Mouse (Mus musculus) stomach, embryonic 16.5 days (tissue): ENCODE measurements at regions not wholly inside any gene's neighbourhood (a gene's known extent, or its start where the extent isn't known, plus 50 kb on each side); places are given as distances from the start of the nearest gene placed in this dataset.

ENCODE experiments used
- ATAC-seq: fragments of 200-750 bp; cut with Nextera tagmentation; 2 replicates; pipeline ENCODE4 v1.8.0; 2017; ENCODE audit warnings: moderate number of reproducible peaks, moderate TSS enrichment; ENCODE audit not compliant: insufficient read depth, low FRiP score
- H3K27ac ChIP-seq: fragments of 300-500 bp; sonication (generic); 2 replicates; pipeline ENCODE4 v1.5.1; 2014; ENCODE audit warnings: low read length
- H3K27me3 ChIP-seq: fragments of 300-500 bp; sonication (generic); 2 replicates; pipeline ENCODE4 v1.6.1; 2014; ENCODE audit warnings: low read length, control low read depth, mixed read lengths; ENCODE audit not compliant: control insufficient read depth, insufficient read depth
- H3K36me3 ChIP-seq: fragments of 300-500 bp; sonication (generic); 2 replicates; pipeline ENCODE4 v1.6.1; 2014; ENCODE audit warnings: low read length; ENCODE audit not compliant: control insufficient read depth, insufficient read depth
- H3K4me1 ChIP-seq: fragments of 300-500 bp; sonication (generic); 2 replicates; pipeline ENCODE4 v1.6.1; 2014; ENCODE audit warnings: low read length, control low read depth, mixed read lengths; ENCODE audit not compliant: control insufficient read depth, insufficient read depth
- H3K4me2 ChIP-seq: fragments of 300-500 bp; sonication (generic); 2 replicates; pipeline ENCODE4 v1.6.1; 2014; ENCODE audit warnings: low read depth, low read length, mixed read lengths
- H3K4me3 ChIP-seq: fragments of 300-500 bp; sonication (generic); replicated peaks from 2 replicates; pipeline ENCODE4 v1.5.1; 2014; ENCODE audit warnings: mild to moderate bottlenecking, low read length
- H3K9ac ChIP-seq: fragments of 300-500 bp; sonication (generic); 2 replicates; pipeline ENCODE4 v1.6.1; 2014; ENCODE audit warnings: low read length
- H3K9me3 ChIP-seq: fragments of 300-500 bp; sonication (generic); replicated peaks from 2 replicates; pipeline ENCODE4 v1.6.1; 2016; ENCODE audit warnings: low read length, control low read depth; ENCODE audit not compliant: control insufficient read depth
- WGBS: fragments of 180-500 bp; shearing (Covaris S2); extraction: QIAGEN DNeasy Blood & Tissue Kit; methylation state at CpG from one replicate; pipeline ENCODE4 v1.1.7; 2014; 5-methylcytosine and 5-hydroxymethylcytosine counted together

DNA sequence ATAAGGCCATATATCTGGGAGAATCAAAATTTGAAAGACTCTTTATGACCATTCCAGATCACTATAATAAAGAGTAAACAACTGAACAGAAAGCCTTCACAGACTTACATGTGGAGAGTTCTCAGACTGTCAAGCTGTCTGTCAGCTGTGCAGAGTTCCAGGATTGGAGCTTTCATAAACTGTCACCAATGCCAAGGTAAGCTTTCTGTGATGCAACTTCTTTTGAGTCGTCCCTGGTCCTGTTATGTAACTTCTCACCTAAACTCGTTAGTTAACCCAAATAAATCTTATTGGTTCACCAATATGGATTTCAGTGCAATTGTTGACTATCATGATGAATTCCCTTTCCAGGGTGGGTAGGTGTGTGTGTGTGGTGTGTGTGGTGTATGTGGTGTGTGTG lies 460.6 kb downstream of the Zfp619 start:
- H3K9me3 ChIP-seq: no peaks in the 10 kb centered on the region
- no peak for ATAC-seq
- H3K9ac ChIP-seq: no peak overlapping the region
- no peak overlapping the region for H3K4me2 ChIP-seq
- H3K4me3 ChIP-seq: no peak overlapping the region
- no peaks in the 10 kb centered on the region for H3K4me1 ChIP-seq
- WGBS: 63% methylated on average over 2 of the region's 2 CpGs
- H3K27me3 ChIP-seq: no peaks in the 10 kb centered on the region
- H3K27ac ChIP-seq: no peak overlapping the region
- H3K36me3 ChIP-seq: no peaks in the 10 kb centered on the region

DNA sequence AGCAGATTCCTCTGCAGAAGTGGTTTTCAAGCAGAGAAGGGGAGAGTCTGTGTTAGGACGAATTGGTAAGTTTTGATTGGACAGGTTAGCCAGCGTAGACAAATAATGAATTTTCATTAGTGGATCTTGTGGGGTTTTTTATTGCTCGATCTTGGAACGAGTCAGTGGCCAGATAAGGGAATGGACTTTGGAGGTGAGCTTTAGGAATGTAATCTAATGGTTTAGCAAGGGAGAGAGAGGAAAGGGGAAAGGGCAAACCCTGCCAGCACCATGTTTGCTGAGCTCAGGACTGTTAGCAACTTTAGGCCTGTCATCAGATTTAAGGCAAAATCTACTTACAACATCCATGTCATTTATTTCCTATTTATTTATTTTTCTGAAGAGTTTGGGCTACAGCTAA lies 464.1 kb downstream of the Zfp619 start:
- Histone ChIP-seq H3K9ac (no peak overlapping the region), H3K4me2 (no peak overlapping the region), H3K4me3 (no peak overlapping the region), H3K9me3 (no peaks in the 10 kb centered on the region), H3K27me3 (no peaks in the 10 kb centered on the region), H3K36me3 (no peaks in the 10 kb centered on the region), H3K27ac (no peak overlapping the region), H3K4me1 (no peaks in the 10 kb centered on the region)
- no peak for ATAC-seq
- 61% methylated on average over 4 of the region's 4 CpGs for WGBS
